Mouse (Mus musculus): ENCODE results near the gene Tmem200b. TPM values are rescaled to one million over a fixed set of nuclear protein-coding genes. Genes with fewer than 3 reads are reported as not detected.

The Tmem200b gene
- polyA plus RNA-seq, 1 experiment from 2014 or later: 0.79 TPM

GRCm38 (mm10) chr4:131968873-131969272, 47.3 kb downstream of the Tmem200b start:
- no peak for DNase-seq (ENCODE audit: low spot score, missing footprints)

GRCm38 (mm10) chr4:131970244-131970853, 48.8 kb downstream of the Tmem200b start:
- H3K27ac ChIP-seq (ENCODE audit: low read depth, low read length): no peak overlapping the region
- no peaks in the 10 kb centered on the region for H3K9me3 ChIP-seq (ENCODE audit: control insufficient read depth, low read length)
- no peak overlapping the region for H3K9ac ChIP-seq (ENCODE audit: low read length)
- no peak for DNase-seq (ENCODE audit: low spot score, missing footprints)
- no peak for ATAC-seq (ENCODE audit: low FRiP score)
- 91% methylated on average over 7 of the region's 7 CpGs for WGBS
- H3K4me3 ChIP-seq (ENCODE audit: low read depth, low read length): no peak overlapping the region
- peaks cover 46% of the 10 kb centered on the region for H3K36me3 ChIP-seq (ENCODE audit: control insufficient read depth, insufficient read depth, low read length)
- no peak overlapping the region for H3K4me2 ChIP-seq
- no peaks in the 10 kb centered on the region for H3K27me3 ChIP-seq (ENCODE audit: control insufficient read depth, insufficient read depth, low read length)
- no peaks in the 10 kb centered on the region for H3K4me1 ChIP-seq (ENCODE audit: control insufficient read depth, insufficient read depth, low read length)

More at GRCm38 (mm10) chr4:131968873-131969272, 47.3 kb downstream of the Tmem200b start:
- 92% methylated on average over 2 of the region's 2 CpGs for WGBS
- peaks cover 39% of the 10 kb centered on the region for H3K36me3 ChIP-seq (ENCODE audit: control insufficient read depth, insufficient read depth, low read length)
- H3K4me1 ChIP-seq (ENCODE audit: control insufficient read depth, insufficient read depth, low read length): no peaks in the 10 kb centered on the region
- no peak overlapping the region for H3K9ac ChIP-seq (ENCODE audit: low read length)
- H3K4me3 ChIP-seq (ENCODE audit: low read depth, low read length): no peak overlapping the region
- no peak overlapping the region for H3K27ac ChIP-seq (ENCODE audit: low read depth, low read length)
- H3K4me2 ChIP-seq: no peak overlapping the region
- no peak for ATAC-seq (ENCODE audit: low FRiP score)
- no peaks in the 10 kb centered on the region for H3K9me3 ChIP-seq (ENCODE audit: control insufficient read depth, low read length)
- no peaks in the 10 kb centered on the region for H3K27me3 ChIP-seq (ENCODE audit: control insufficient read depth, insufficient read depth, low read length)

Other genes starting within 250 kb of the Tmem200b start
- 9.6 and 11.4 TPM in 2 replicates for gene Ptpru, start 83.5 kb upstream of the Tmem200b start, polyA plus RNA-seq (2014; fragmentation: Nextera tagmentation; extraction: Ambion mirVana)
- 39.8 and 40.3 TPM in 2 replicates for gene Mecr, start 78.3 kb upstream of the Tmem200b start, polyA plus RNA-seq (2014; fragmentation: Nextera tagmentation; extraction: Ambion mirVana)
- gene Srsf4, start 48.2 kb upstream of the Tmem200b start, polyA plus RNA-seq (2014; fragmentation: Nextera tagmentation; extraction: Ambion mirVana): 144 and 157 TPM in 2 replicates
- gene Gm10300, start 152.9 kb downstream of the Tmem200b start, polyA plus RNA-seq (2014; fragmentation: Nextera tagmentation; extraction: Ambion mirVana): 0.07 TPM in 1 of 2 replicates, not detected in the other
- 210 and 230 TPM in 2 replicates for gene Epb41, start 153.6 kb downstream of the Tmem200b start, polyA plus RNA-seq (2014; fragmentation: Nextera tagmentation; extraction: Ambion mirVana)
- 0.04 and 0.08 TPM in 2 replicates for gene Oprd1, start 222.7 kb downstream of the Tmem200b start, polyA plus RNA-seq (2014; fragmentation: Nextera tagmentation; extraction: Ambion mirVana)

Measured in midbrain, embryonic 11.5 days (tissue).